Mouse (Mus musculus): ENCODE measurements around the gene Tecrl.

Gene Tecrl

DNA sequence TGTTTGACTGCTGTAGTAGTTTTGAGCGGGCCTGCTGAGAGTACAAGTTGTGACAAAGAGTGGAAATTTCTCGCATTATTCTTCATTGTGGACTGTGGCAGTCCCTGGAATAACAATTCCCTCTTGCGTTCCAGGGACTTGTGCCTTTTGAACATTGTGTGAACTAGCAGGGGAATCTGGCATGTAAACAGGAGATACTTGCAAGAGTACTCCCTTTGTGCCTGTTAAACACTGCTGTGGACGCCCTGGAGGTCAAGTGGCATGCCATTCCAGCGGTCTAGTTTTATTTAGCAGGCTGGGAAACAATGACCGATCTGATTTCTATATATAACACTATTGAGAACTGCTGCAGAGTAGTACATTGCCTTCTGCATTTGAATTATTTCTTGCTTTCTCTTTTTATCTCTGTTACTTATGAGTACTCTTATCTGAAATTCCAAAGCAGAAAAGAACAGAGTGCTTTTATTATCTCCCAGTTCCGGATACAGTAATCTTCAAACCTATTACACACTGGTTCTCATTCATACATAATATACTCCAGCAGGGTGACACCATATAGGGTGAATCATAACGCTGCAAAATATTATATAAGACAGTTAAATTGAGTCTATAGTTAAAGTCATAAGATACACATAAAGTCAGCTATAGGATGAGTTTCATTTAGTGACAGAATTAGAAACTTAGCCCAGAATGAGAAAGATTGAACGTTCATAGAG is at the start of gene Tecrl:
Gene Tecrl (minus strand): TSS at position 350 of the 716 bp plus-strand sequence.
- no peak for DNase-seq (ENCODE audit: extremely low spot score, low spot score)

GRCm38 (mm10) chr5:83385021-83385420 is 30.0 kb upstream of the Tecrl start:
- DNase-seq (ENCODE audit: extremely low spot score, low spot score): no peak

DNA sequence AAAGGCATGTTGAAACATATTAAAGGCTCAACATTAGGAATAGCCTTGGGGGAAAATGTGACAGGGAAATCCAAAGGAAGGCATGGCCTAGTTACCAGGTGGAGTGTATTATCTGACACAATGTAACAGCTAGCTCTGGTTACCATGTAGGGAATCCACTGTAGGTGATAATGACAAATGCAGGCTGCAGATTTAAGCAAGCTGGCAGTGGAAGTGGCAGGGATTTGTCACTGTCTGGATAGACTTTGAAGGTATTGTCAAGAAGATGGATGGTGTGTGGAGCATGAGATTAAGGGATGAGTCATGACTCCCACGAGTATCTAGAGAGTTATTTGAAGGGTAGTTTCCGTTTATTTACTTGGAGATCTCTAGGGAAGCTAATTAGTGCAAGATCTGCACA is 3.4 kb downstream of the Tecrl start:
- no peak for DNase-seq (ENCODE audit: extremely low spot score, low spot score)

GRCm38 (mm10) chr5:83339144-83339543 is 15.9 kb downstream of the Tecrl start:
- no peak for DNase-seq (ENCODE audit: extremely low spot score, low spot score)

- DNase-seq (ENCODE audit: extremely low spot score, low spot score): no peak
These were observed 87.7 kb downstream of the Tecrl start for GRCm38 (mm10) chr5:83267148-83267776.

DNA sequence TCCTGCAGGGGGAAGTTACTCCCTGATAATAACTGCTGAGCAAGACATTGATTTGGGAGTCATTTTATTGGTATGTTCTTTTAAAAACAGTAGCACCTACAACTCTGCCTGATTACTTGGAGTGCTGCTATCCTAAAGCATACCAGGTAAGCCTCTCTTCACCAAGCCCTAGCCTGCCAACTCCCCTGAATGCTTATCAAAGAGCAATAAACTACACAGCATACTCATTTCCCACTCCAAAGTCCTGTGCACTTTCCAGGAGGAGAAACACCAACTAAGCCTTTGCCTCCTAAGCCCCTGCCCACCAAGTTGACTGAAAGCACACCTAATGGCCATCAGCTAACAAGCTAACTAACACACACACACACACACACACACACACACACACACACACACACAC is 94.9 kb downstream of the Tecrl start:
- DNase-seq (ENCODE audit: extremely low spot score, low spot score): no peak

GRCm38 (mm10) chr5:83254141-83254540 is 100.9 kb downstream of the Tecrl start:
- no peak for DNase-seq (ENCODE audit: extremely low spot score, low spot score)

- DNase-seq (ENCODE audit: extremely low spot score, low spot score): no peak
These were observed 116.0 kb downstream of the Tecrl start for GRCm38 (mm10) chr5:83238848-83239452.
